Mouse (Mus musculus) hindbrain, embryonic 10.5 days (tissue): ENCODE data around the gene Tal1. TPM values are rescaled to one million over a fixed set of nuclear protein-coding genes. Genes with fewer than 3 reads are reported as not detected.
A peak's percentile ranks its signal among the peaks of the same experiment; 100 is the strongest.

Experiments
- DNase-seq: peaks from one replicate; pipeline ENCODE4 v3.0.0-alpha.2; 2017; ENCODE audit warnings: low spot score
- H3K27ac ChIP-seq: fragments of 300-500 bp; sonication (generic); 2 replicates; pipeline ENCODE4 v1.5.1; 2016; ENCODE audit warnings: mild to moderate bottlenecking, moderate library complexity
- H3K27me3 ChIP-seq: fragments of 300-500 bp; sonication (generic); 2 replicates; pipeline ENCODE4 v1.6.1; 2016; ENCODE audit warnings: mild to moderate bottlenecking; ENCODE audit not compliant: poor library complexity, insufficient read depth, severe bottlenecking
- H3K36me3 ChIP-seq: fragments of 300-500 bp; sonication (generic); 2 replicates; pipeline ENCODE4 v1.6.1; 2016; ENCODE audit warnings: mild to moderate bottlenecking, moderate library complexity
- H3K4me1 ChIP-seq: fragments of 300-500 bp; sonication (generic); replicated peaks from 2 replicates; pipeline ENCODE4 v1.6.1; 2016; ENCODE audit warnings: mild to moderate bottlenecking
- H3K4me3 ChIP-seq: fragments of 300-500 bp; sonication (generic); 2 replicates; pipeline ENCODE4 v1.5.1; 2016; ENCODE audit warnings: mild to moderate bottlenecking, moderate library complexity
- H3K9me3 ChIP-seq: fragments of 300-500 bp; sonication (generic); 2 replicates; pipeline ENCODE4 v1.6.1; 2016; ENCODE audit warnings: mild to moderate bottlenecking, moderate library complexity
- WGBS: fragments of 180-500 bp; shearing (Covaris S2); methylation state at CpG from one replicate; pipeline ENCODE4 v1.1.7; 2016; 5-methylcytosine and 5-hydroxymethylcytosine counted together
- polyA plus RNA-seq: library from polyadenylated mRNA; unstranded; fragments of >200 nt; fragmentation: Nextera tagmentation; extraction: Ambion mirVana; gene quantifications from 2 replicates; pipeline ENCODE4 v1.2.1, GENCODE M21; 2016

The Tal1 gene
- polyA plus RNA-seq, 1 experiment from 2014 or later, result 4.7 TPM

- Histone ChIP-seq H3K27me3 (peaks cover 61% of the 10 kb centered on the region), H3K27ac (peak overlapping the region; percentile 86), H3K9me3 (no peaks in the 10 kb centered on the region), H3K4me3 (peak overlapping the region; percentile 26), H3K36me3 (no peaks in the 10 kb centered on the region), H3K4me1 (peaks cover 26% of the 10 kb centered on the region)
- 16% methylated on average over 10 of the region's 10 CpGs for WGBS
- peak; percentile 77 for DNase-seq
Observed at GRCm38 (mm10) chr4:115078892-115079820, 22.9 kb downstream of the Tal1 start.

- Histone ChIP-seq H3K36me3 (no peaks in the 10 kb centered on the region), H3K9me3 (no peaks in the 10 kb centered on the region), H3K4me1 (peaks cover 26% of the 10 kb centered on the region), H3K4me3 (peak overlapping the region; percentile 26; the same call in 1 of the 2 replicates), H3K27ac (peak overlapping the region; percentile 86), H3K27me3 (peaks cover 59% of the 10 kb centered on the region)
- WGBS, result 10% methylated on average over 5 of the region's 5 CpGs
- DNase-seq, result no peak
Observed at GRCm38 (mm10) chr4:115079821-115080349, 23.7 kb downstream of the Tal1 start.

- no peak for DNase-seq
- Histone ChIP-seq H3K27ac (no peak overlapping the region), H3K4me1 (peaks cover 21% of the 10 kb centered on the region), H3K4me3 (no peak overlapping the region), H3K9me3 (no peaks in the 10 kb centered on the region), H3K36me3 (no peaks in the 10 kb centered on the region), H3K27me3 (peaks cover 68% of the 10 kb centered on the region)
- 87% methylated on average over 3 of the region's 3 CpGs for WGBS
Observed at GRCm38 (mm10) chr4:115083031-115083430, 26.8 kb downstream of the Tal1 start.

- Histone ChIP-seq H3K27me3 (peaks cover 71% of the 10 kb centered on the region), H3K36me3 (no peaks in the 10 kb centered on the region)
- 26% methylated on average over 6 of the region's 6 CpGs for WGBS
Observed at GRCm38 (mm10) chr4:115085522-115086095, 29.4 kb downstream of the Tal1 start.

GRCm38 (mm10) chr4:115086257-115086656 lies 30.0 kb downstream of the Tal1 start:
- H3K27ac ChIP-seq, result no peak overlapping the region
- DNase-seq, result no peak
- H3K4me3 ChIP-seq, result no peak overlapping the region
- no peaks in the 10 kb centered on the region for H3K36me3 ChIP-seq
- WGBS, result 74% methylated on average over 4 of the region's 4 CpGs
- H3K4me1 ChIP-seq, result peaks cover 4% of the 10 kb centered on the region; the same call in 1 of the 2 replicates
- H3K9me3 ChIP-seq, result no peaks in the 10 kb centered on the region
- H3K27me3 ChIP-seq, result peaks cover 68% of the 10 kb centered on the region

More at GRCm38 (mm10) chr4:115085522-115086095, 29.4 kb downstream of the Tal1 start:
- Histone ChIP-seq H3K27ac (no peak overlapping the region), H3K4me1 (peaks cover 2% of the 10 kb centered on the region; the same call in 1 of the 2 replicates), H3K9me3 (no peaks in the 10 kb centered on the region), H3K4me3 (no peak overlapping the region)
- peak; percentile 73 for DNase-seq

GRCm38 (mm10) chr4:115086763-115087415 lies 30.7 kb downstream of the Tal1 start:
- H3K27me3 ChIP-seq, result peaks cover 64% of the 10 kb centered on the region
- no peak overlapping the region for H3K4me3 ChIP-seq
- H3K4me1 ChIP-seq, result peaks cover 4% of the 10 kb centered on the region; the same call in 1 of the 2 replicates
- no peaks in the 10 kb centered on the region for H3K36me3 ChIP-seq
- WGBS, result 67% methylated on average over 3 of the region's 3 CpGs
- DNase-seq, result no peak
- H3K9me3 ChIP-seq, result no peaks in the 10 kb centered on the region
- no peak overlapping the region for H3K27ac ChIP-seq

- WGBS, result 25% methylated on average over 11 of the region's 11 CpGs
- H3K27me3 ChIP-seq, result peaks cover 63% of the 10 kb centered on the region
- H3K4me1 ChIP-seq, result peaks cover 4% of the 10 kb centered on the region; the same call in 1 of the 2 replicates
- DNase-seq, result no peak
- peak within 1 kb of the TSS; percentile 75; the same call in 1 of the 2 replicates for H3K27ac ChIP-seq
- H3K36me3 ChIP-seq, result no peaks in the 10 kb centered on the region
- no peaks in the 10 kb centered on the region for H3K9me3 ChIP-seq
- H3K4me3 ChIP-seq, result no peak within 1 kb of the TSS
Observed at GRCm38 (mm10) chr4:115088611-115089338, 32.5 kb downstream of the Tal1 start, which contains the start of gene Pdzk1ip1. TSS of gene Pdzk1ip1 (plus strand) at chr4:115088708.

- no peak overlapping the region for H3K4me3 ChIP-seq
- H3K27me3 ChIP-seq, result peaks cover 71% of the 10 kb centered on the region
- WGBS, result 67% methylated on average over 2 of the region's 2 CpGs
Observed at GRCm38 (mm10) chr4:115090592-115090991, 34.4 kb downstream of the Tal1 start.

GRCm38 (mm10) chr4:115091806-115092205 lies 35.6 kb downstream of the Tal1 start:
- Histone ChIP-seq H3K27me3 (peaks cover 76% of the 10 kb centered on the region), H3K4me1 (peaks cover 18% of the 10 kb centered on the region), H3K9me3 (no peaks in the 10 kb centered on the region), H3K4me3 (no peak overlapping the region), H3K36me3 (no peaks in the 10 kb centered on the region), H3K27ac (no peak overlapping the region)
- WGBS, result 80% methylated on average over 3 of the region's 3 CpGs
- no peak for DNase-seq

More at GRCm38 (mm10) chr4:115090592-115090991, 34.4 kb downstream of the Tal1 start:
- no peaks in the 10 kb centered on the region for H3K9me3 ChIP-seq
- peaks cover 6% of the 10 kb centered on the region for H3K4me1 ChIP-seq
- no peak for DNase-seq
- no peaks in the 10 kb centered on the region for H3K36me3 ChIP-seq
- H3K27ac ChIP-seq, result no peak overlapping the region

GRCm38 (mm10) chr4:115093331-115093864 lies 37.2 kb downstream of the Tal1 start:
- peaks cover 22% of the 10 kb centered on the region for H3K4me1 ChIP-seq
- no peaks in the 10 kb centered on the region for H3K9me3 ChIP-seq
- DNase-seq, result no peak
- H3K36me3 ChIP-seq, result no peaks in the 10 kb centered on the region
- H3K27ac ChIP-seq, result no peak overlapping the region
- WGBS, result 77% methylated on average over 4 of the region's 4 CpGs
- H3K4me3 ChIP-seq, result no peak overlapping the region
- peaks cover 72% of the 10 kb centered on the region for H3K27me3 ChIP-seq

GRCm38 (mm10) chr4:115094056-115094455 lies 37.8 kb downstream of the Tal1 start:
- H3K36me3 ChIP-seq, result no peaks in the 10 kb centered on the region
- peaks cover 66% of the 10 kb centered on the region for H3K27me3 ChIP-seq
- no peak overlapping the region for H3K4me3 ChIP-seq
- no peaks in the 10 kb centered on the region for H3K9me3 ChIP-seq
- peaks cover 22% of the 10 kb centered on the region for H3K4me1 ChIP-seq
- H3K27ac ChIP-seq, result no peak overlapping the region
- whole genome bisulfite sequencing, result 78% methylated on average over 2 of the region's 2 CpGs
- DNase-seq, result no peak
